Mouse (Mus musculus): ENCODE measurements around the gene Asb16. TPM values are rescaled to one million over a fixed set of nuclear protein-coding genes. Genes with fewer than 3 reads are reported as not detected.
A peak's percentile ranks its signal among the peaks of the same experiment; 100 is the strongest.

The Asb16 gene
- polyA plus RNA-seq, 2 experiments, result 0.05 to 0.44 TPM

DNA sequence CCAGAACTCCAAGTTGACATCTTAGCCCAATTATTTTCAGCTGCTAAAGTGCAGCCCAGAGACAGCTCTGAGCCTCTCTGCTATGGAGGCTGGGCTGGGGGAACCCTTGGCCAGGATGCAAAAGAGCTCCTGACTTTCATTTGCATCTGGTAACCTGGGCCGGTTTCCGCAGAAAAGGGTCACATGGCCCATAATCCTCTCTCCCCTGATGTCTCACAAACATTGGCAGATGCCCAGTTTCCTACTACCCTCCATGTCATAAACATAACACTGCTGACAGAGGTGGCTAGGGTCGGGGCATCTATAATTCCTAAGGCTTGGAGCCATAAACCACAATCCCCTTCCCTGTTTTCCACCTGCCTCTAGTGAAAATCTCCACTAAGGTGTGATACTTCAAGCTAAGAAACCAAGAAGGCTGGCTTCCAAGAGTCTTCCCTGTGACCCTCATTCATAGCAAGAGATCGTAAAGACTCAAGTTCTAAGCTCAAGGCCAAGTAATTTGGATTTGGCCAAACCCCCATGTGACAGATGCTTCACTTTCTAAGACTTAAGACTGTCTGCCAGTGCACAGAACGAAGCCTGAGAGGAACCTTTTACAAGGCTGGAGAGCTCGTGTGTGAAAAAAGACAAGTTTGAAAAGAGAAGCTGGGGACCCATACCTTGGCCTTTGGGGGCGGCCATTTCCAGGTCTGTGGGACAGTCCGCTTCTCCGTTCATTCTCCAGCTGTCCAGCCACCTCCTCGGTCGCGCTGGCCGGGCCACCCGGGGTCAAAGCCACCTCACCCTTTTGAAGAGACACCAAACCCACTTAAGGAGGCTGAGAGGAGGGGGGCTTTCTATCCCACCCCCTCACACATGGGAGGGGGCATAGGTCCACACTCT lies 47.4 kb downstream of the Asb16 start:
- 8% methylated on average over 14 of the region's 14 CpGs for WGBS (ENCODE audit: insufficient replicate concordance)
- Histone ChIP-seq H3K4me1 (replicated peaks; ENCODE audit: control insufficient read depth in 2 of 2, insufficient read depth in 2 of 2, low read length in 1 of 2) (peaks cover 8 to 20% of the 10 kb centered on the region in 2 experiments), H3K4me2 (ENCODE audit: low read depth) (peak overlapping the region; percentile 98), H3K27me3 (ENCODE audit: control insufficient read depth, insufficient read depth, low read length) (no peaks in the 10 kb centered on the region), H3K36me3 (replicated peaks; ENCODE audit: control insufficient read depth, insufficient read depth, low read depth) (peaks cover 32% of the 10 kb centered on the region), H3K27ac (peak overlapping the region; percentile 63), H3K4me3 (ENCODE audit: insufficient read depth in 1 of 2, low read depth in 2 of 2, low read length in 2 of 2) (peak overlapping the region; percentile 68 to 99), H3K9ac (replicated peaks) (peak overlapping the region; percentile 100), H3K9me3 (ENCODE audit: control insufficient read depth, low read length) (no peaks in the 10 kb centered on the region)
- TF ChIP-seq CTCF (IDR thresholded peaks at IDR 0.05; ENCODE audit: low read depth) (no peak), EP300 (IDR thresholded peaks at IDR 0.05; ENCODE audit: low read depth) (no peak)
- no peak for ATAC-seq (ENCODE audit: insufficient read depth)
- DNase-seq (ENCODE audit: low read depth in 3 of 3, low spot score in 3 of 3), result no peak

DNA sequence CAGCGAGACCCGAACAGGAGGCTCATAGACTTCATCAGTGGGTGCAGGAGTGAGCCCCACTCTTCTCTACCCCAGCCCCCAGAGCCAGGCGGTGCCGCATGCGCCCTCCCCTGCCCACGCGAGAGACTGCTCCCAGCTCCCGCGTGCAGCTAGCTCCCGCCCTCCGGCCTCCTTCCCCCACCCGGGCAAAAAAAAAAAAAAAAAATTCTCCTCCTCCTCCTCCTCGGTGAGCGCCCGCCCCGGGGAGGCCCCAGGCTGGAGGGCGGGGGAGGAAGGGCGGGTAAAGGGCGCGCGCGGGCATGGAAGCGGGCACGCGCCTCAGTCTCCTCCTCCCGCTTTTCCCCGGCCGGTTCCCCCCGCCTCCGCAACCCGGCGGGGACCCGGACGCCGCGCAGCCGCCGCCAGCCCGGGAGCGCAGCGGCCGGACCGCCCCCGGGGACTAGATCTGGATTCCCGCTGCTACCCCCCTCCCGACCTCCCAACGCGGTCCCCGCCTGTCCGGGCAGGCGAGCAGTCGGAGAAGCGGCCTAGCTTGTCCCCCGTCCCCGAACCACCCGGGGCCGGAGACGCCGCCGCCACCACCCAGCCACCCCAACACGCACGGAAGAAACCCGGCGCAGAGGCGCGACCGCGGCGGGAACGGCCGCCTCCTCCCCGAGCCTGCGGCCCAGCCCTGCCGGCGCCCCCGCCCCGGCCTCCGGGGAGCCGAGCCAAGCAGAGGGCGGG lies 48.2 kb downstream of the Asb16 start:
- Histone ChIP-seq H3K36me3 (replicated peaks; ENCODE audit: control insufficient read depth, insufficient read depth, low read depth) (peaks cover 32% of the 10 kb centered on the region), H3K4me2 (ENCODE audit: low read depth) (peak overlapping the region; percentile 98), H3K4me1 (replicated peaks; ENCODE audit: control insufficient read depth in 2 of 2, insufficient read depth in 2 of 2, low read length in 1 of 2) (peaks cover 8 to 20% of the 10 kb centered on the region in 2 experiments), H3K4me3 (ENCODE audit: insufficient read depth in 1 of 2, low read depth in 2 of 2, low read length in 2 of 2) (peak overlapping the region; percentile 95 to 99), H3K9ac (replicated peaks) (peak overlapping the region; percentile 100), H3K9me3 (ENCODE audit: control insufficient read depth, low read length) (no peaks in the 10 kb centered on the region), H3K27ac (peak overlapping the region; percentile 86), H3K27me3 (ENCODE audit: control insufficient read depth, insufficient read depth, low read length) (no peaks in the 10 kb centered on the region)
- peak; percentile 83 to 91 (median 88) for DNase-seq (ENCODE audit: low read depth in 3 of 3, low spot score in 3 of 3)
- WGBS (ENCODE audit: insufficient replicate concordance), result under 1% methylated on average over 67 of the region's 80 CpGs
- TF ChIP-seq EP300 (IDR thresholded peaks at IDR 0.05; ENCODE audit: low read depth), result no peak; the same call in 1 of the 2 replicates
- peak; percentile 29 for TF ChIP-seq CTCF (IDR thresholded peaks at IDR 0.05; ENCODE audit: low read depth)
- ATAC-seq (ENCODE audit: insufficient read depth), result peak; percentile 71

DNA sequence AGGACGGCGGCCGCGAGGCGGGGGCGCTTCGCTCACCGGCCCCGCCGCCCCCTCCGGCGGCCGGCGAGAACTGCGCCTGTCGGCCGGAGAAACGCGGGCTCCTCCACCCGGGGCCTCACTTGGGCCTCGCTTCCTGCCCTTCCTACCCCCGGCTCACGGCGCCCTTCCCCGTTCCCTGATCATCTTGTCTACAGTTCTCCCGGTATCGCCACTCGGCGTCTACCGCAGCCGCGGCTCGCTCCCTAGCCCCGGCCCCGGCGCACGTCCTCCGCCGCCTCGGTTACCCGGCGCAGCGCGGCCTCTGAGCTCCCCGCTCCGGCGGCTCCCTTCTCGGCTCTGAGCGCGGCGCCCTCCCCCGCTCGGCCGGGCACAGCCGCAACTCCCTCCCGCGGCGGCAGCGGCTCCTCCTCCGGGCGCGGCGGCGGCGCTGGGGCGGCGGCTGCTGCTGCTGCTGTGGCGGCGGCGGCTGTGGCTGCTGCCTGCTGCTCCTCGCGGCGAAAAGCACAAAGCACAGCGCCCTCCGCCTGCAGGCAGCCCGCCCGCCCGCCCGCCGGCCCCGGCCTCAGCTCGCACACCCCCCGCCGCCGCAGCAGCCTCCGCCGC lies 48.9 kb downstream of the Asb16 start:
- DNase-seq (ENCODE audit: low read depth in 3 of 3, low spot score in 3 of 3) (peak in 1 of 3 experiments; percentile 44), ATAC-seq (ENCODE audit: insufficient read depth) (peak; percentile 33)
- H3K36me3 ChIP-seq (replicated peaks; ENCODE audit: control insufficient read depth, insufficient read depth, low read depth), result peaks cover 31% of the 10 kb centered on the region
- H3K4me2 ChIP-seq (ENCODE audit: low read depth), result peak overlapping the region; percentile 98
- peak overlapping the region; percentile 86 for H3K27ac ChIP-seq
- whole genome bisulfite sequencing (ENCODE audit: insufficient replicate concordance), result under 1% methylated on average over 77 of the region's 87 CpGs
- no peak for TF ChIP-seq CTCF (IDR thresholded peaks at IDR 0.05; ENCODE audit: low read depth)
- TF ChIP-seq EP300 (IDR thresholded peaks at IDR 0.05; ENCODE audit: low read depth), result no peak
- peak overlapping the region; percentile 95 to 99 for H3K4me3 ChIP-seq (ENCODE audit: insufficient read depth in 1 of 2, low read depth in 2 of 2, low read length in 2 of 2)
- no peaks in the 10 kb centered on the region for H3K9me3 ChIP-seq (ENCODE audit: control insufficient read depth, low read length)
- H3K4me1 ChIP-seq (replicated peaks; ENCODE audit: control insufficient read depth in 2 of 2, insufficient read depth in 2 of 2, low read length in 1 of 2), result peaks cover 8 to 20% of the 10 kb centered on the region in 2 experiments
- no peaks in the 10 kb centered on the region; the same call in 1 of the 2 replicates for H3K27me3 ChIP-seq (ENCODE audit: control insufficient read depth, insufficient read depth, low read length)
- peak overlapping the region; percentile 100 for H3K9ac ChIP-seq (replicated peaks)

DNA sequence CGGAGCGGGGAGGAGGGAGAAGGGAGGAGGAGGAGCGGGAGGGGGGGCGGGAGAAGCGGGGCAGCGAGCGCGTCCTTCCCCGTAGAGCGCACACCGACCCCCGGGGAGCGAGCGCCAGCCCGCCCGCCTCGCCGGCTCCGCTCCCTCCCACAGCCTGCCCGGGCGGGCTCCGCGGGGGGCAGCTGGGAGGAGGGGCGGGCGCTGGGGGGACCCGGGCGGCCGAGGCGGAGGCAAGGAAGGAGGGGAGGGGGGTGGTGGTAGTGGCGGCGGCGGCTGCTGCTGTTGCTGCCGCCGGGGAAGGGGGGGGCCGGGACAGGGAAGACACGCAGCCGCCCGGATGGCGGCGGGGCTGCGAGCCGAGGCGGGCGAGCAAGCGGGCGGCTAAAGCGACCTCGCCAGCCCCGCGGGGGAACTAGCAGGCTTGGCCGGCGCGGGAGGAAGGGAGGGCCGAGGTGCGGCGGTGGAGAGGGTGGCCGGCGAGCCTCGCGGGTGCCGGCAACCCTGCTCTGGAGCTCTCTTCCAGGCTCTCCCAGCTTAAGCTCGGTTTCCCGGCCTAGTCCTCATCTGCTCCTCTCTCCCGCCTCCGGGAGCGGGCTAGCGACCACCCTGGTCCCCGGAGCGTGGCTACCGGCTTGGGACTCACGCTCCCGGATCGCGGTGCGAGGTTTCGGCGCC lies 49.5 kb downstream of the Asb16 start:
- TF ChIP-seq CTCF (IDR thresholded peaks at IDR 0.05; ENCODE audit: low read depth) (no peak), EP300 (IDR thresholded peaks at IDR 0.05; ENCODE audit: low read depth) (no peak)
- Histone ChIP-seq H3K27me3 (ENCODE audit: control insufficient read depth, insufficient read depth, low read length) (no peaks in the 10 kb centered on the region; the same call in 1 of the 2 replicates), H3K4me2 (ENCODE audit: low read depth) (peak overlapping the region; percentile 98), H3K4me1 (replicated peaks; ENCODE audit: control insufficient read depth in 2 of 2, insufficient read depth in 2 of 2, low read length in 1 of 2) (peaks cover 8 to 20% of the 10 kb centered on the region in 2 experiments), H3K36me3 (replicated peaks; ENCODE audit: control insufficient read depth, insufficient read depth, low read depth) (peaks cover 25% of the 10 kb centered on the region), H3K27ac (peak overlapping the region; percentile 86), H3K4me3 (ENCODE audit: insufficient read depth in 1 of 2, low read depth in 2 of 2, low read length in 2 of 2) (peak overlapping the region; percentile 95 to 99), H3K9ac (replicated peaks) (peak overlapping the region; percentile 100), H3K9me3 (ENCODE audit: control insufficient read depth, low read length) (no peaks in the 10 kb centered on the region)
- WGBS (ENCODE audit: insufficient replicate concordance), result under 1% methylated on average over 68 of the region's 77 CpGs
- ATAC-seq (ENCODE audit: insufficient read depth) (peak; percentile 48), DNase-seq (ENCODE audit: low read depth in 3 of 3, low spot score in 3 of 3) (peak in 2 of 3 experiments; percentile 54 to 60)

All from liver, embryonic 14.5 days (tissue).